Mouse (Mus musculus) intestine, postnatal 0 days (tissue): ENCODE measurements around the gene Urb1. TPM values are rescaled to one million over a fixed set of nuclear protein-coding genes. Genes with fewer than 3 reads are reported as not detected.
A peak's percentile ranks its signal among the peaks of the same experiment; 100 is the strongest.

Experiments used
- ATAC-seq: fragments of 200-750 bp; cut with Nextera tagmentation; 2 replicates; pipeline ENCODE4 v1.8.0; 2017; ENCODE audit warnings: mild to moderate bottlenecking, moderate TSS enrichment, moderate library complexity
- H3K27ac ChIP-seq: fragments of 300-500 bp; sonication (generic); 2 replicates; pipeline ENCODE4 v1.5.1; 2014; ENCODE audit warnings: mild to moderate bottlenecking, low read depth, low read length, moderate library complexity
- H3K27me3 ChIP-seq: fragments of 300-500 bp; sonication (generic); replicated peaks from 2 replicates; pipeline ENCODE4 v1.6.1; 2014; ENCODE audit warnings: low read length, mixed read lengths; ENCODE audit not compliant: control insufficient read depth, insufficient read depth
- H3K36me3 ChIP-seq: fragments of 300-500 bp; sonication (generic); 2 replicates; pipeline ENCODE4 v1.6.1; 2014; ENCODE audit warnings: mild to moderate bottlenecking, moderate library complexity; ENCODE audit not compliant: control insufficient read depth, insufficient read depth
- H3K4me1 ChIP-seq: fragments of 300-500 bp; sonication (generic); replicated peaks from 2 replicates; pipeline ENCODE4 v1.6.1; 2014; ENCODE audit warnings: antibody characterized with exemption, low read length, mixed read lengths; ENCODE audit not compliant: control insufficient read depth, insufficient read depth
- H3K4me2 ChIP-seq: fragments of 300-500 bp; sonication (generic); replicated peaks from 2 replicates; pipeline ENCODE4 v1.6.1; 2014; ENCODE audit warnings: low read depth, mild to moderate bottlenecking, moderate library complexity
- H3K4me3 ChIP-seq: fragments of 300-500 bp; sonication (generic); 2 replicates; pipeline ENCODE4 v1.5.1; 2014; ENCODE audit warnings: low read depth, low read length
- H3K9ac ChIP-seq: fragments of 300-500 bp; sonication (generic); 2 replicates; pipeline ENCODE4 v1.6.1; 2014; ENCODE audit warnings: mild to moderate bottlenecking, low read depth, low read length
- H3K9me3 ChIP-seq: fragments of 300-500 bp; sonication (generic); 2 replicates; pipeline ENCODE4 v1.6.1; 2016; ENCODE audit warnings: mixed run types; ENCODE audit not compliant: control insufficient read depth
- CTCF ChIP-seq: sonication (generic); IDR thresholded peaks from 2 replicates; pipeline ENCODE4 v1.5.1; 2016; ENCODE audit warnings: low read depth, mild to moderate bottlenecking, control low read depth, antibody characterized with exemption, moderate library complexity
- WGBS: fragments of 180-500 bp; shearing (Covaris S2); extraction: QIAGEN DNeasy Blood & Tissue Kit; methylation state at CpG from one replicate; pipeline ENCODE4 v1.1.7; 2014; 5-methylcytosine and 5-hydroxymethylcytosine counted together
- polyA plus RNA-seq: library from polyadenylated mRNA; unstranded; fragments of >200 nt; fragmentation: Nextera tagmentation; extraction: Ambion mirVana; gene quantifications from 2 replicates; pipeline ENCODE4 v1.2.1, GENCODE M21; 2015

Gene Urb1
- polyA plus RNA-seq, 1 experiment from 2014 or later = 2.4 TPM

DNA sequence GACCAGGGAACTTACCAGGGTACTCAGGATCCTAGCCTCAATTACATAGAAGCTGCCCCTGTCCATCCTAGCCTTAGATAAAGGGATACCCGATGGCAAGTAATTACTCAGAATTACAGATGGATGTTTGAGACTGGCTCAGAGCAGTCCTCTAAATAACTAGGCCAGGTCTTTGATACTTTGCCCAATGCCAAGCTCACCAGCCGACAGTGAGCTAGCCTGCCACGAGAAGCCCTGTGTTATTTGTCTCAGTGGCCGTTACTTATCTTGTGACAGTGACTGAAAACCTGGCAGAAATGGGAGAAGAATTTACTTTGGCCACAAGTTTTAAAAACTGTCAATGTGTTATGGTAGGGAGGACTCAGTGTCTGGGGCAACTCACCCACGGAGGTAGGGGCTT, 1.9 kb upstream of the Urb1 start:
- no peak overlapping the region for H3K4me3 ChIP-seq
- no peak for TF ChIP-seq CTCF

DNA sequence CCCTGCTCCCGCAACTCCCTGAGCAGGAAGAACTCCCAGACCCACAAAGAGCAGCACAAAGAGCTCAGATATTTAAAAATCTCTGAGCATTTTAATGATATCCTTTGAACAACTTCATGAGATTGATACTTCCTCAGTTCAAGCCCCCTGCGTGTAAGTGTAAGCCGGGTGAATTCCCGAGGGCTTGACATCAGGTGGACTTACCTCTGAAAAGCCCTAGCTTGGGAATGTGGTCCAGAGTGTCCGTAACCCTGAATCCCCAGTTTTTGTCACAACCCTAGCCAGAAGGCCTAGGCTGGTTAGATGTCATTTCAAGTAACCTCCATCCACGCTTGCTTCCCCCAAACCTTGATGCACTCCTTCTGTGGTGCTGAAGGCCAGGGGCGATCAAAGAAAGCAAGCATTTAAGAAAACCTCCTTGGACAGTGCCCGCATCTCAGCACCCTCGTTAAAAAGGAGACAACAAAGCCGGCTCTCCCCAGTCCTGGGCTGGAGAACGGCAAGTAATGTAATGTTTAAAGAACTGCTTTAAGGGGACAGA, 573 bp upstream of the Urb1 start:
- Histone ChIP-seq H3K9me3 (no peaks in the 10 kb centered on the region), H3K9ac (no peak overlapping the region), H3K4me1 (peaks cover 4% of the 10 kb centered on the region; the same call in 1 of the 2 replicates), H3K4me2 (peak overlapping the region; percentile 95), H3K27me3 (no peaks in the 10 kb centered on the region), H3K36me3 (no peaks in the 10 kb centered on the region), H3K27ac (no peak overlapping the region), H3K4me3 (peak overlapping the region; percentile 73)
- no peak for TF ChIP-seq CTCF
- ATAC-seq = 0 out of 2 replicates have a peak, but pooled peaks have one; percentile 5
- WGBS = 48% methylated on average over 11 of the region's 11 CpGs

More for the DNA sequence above, 1.9 kb upstream of the Urb1 start:
- Histone ChIP-seq H3K4me1 (peaks cover 4% of the 10 kb centered on the region; the same call in 1 of the 2 replicates), H3K27me3 (no peaks in the 10 kb centered on the region), H3K9me3 (no peaks in the 10 kb centered on the region), H3K27ac (no peak overlapping the region), H3K4me2 (no peak overlapping the region), H3K9ac (no peak overlapping the region), H3K36me3 (no peaks in the 10 kb centered on the region)
- WGBS = 82% methylated on average over 5 of the region's 5 CpGs
- no peak for ATAC-seq

DNA sequence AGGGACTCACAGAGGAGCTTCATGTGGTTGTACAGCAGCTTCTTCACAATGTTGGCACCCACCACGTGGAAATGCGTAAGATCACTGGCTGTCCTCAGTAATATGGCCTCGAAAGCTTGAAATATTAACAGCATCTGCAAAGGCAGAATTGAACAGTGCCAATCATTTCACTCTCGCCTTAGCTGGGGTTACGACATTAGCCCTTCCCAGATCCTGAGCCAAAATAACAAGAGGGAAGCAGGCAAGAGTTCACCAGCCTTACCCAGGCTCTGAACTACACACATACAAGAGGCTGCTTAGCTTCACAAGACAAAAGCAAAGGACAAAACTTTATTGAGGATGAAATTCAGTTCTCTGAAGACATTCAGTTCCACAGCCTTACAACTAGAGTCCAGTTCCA, 5.7 kb downstream of the Urb1 start:
- 91% methylated on average over 5 of the region's 5 CpGs for WGBS
- no peaks in the 10 kb centered on the region for H3K9me3 ChIP-seq
- no peak overlapping the region for H3K27ac ChIP-seq
- H3K4me2 ChIP-seq = no peak overlapping the region
- H3K36me3 ChIP-seq = peaks cover 38% of the 10 kb centered on the region
- peaks cover 3% of the 10 kb centered on the region; the same call in 1 of the 2 replicates for H3K4me1 ChIP-seq
- no peaks in the 10 kb centered on the region for H3K27me3 ChIP-seq
- ATAC-seq = no peak
- no peak for TF ChIP-seq CTCF
- no peak overlapping the region for H3K9ac ChIP-seq
- H3K4me3 ChIP-seq = no peak overlapping the region

DNA sequence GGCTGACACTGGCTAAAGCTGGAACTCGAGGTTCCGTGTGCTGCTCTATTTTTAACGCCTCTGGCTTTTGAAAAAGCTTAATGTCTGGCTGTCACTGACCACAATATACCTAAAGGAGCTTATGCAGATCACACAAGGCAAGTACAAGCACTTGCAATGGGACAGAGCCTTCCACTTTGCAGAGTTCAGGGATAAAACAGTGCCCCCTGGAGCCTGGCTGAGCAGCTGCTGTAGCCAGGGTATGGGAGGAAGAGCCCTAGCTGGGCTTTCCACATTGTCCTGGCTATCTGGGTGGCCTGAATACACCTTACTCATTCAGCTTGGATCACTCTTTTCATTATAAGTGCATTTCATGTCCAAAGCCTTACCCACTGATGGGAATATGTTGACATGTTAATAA, 8.3 kb downstream of the Urb1 start:
- WGBS = 80% methylated on average over 3 of the region's 3 CpGs
- Histone ChIP-seq H3K36me3 (peaks cover 49% of the 10 kb centered on the region), H3K4me1 (no peaks in the 10 kb centered on the region), H3K4me3 (no peak overlapping the region), H3K4me2 (no peak overlapping the region), H3K9ac (no peak overlapping the region), H3K27me3 (no peaks in the 10 kb centered on the region), H3K27ac (no peak overlapping the region), H3K9me3 (no peaks in the 10 kb centered on the region)
- ATAC-seq = no peak
- TF ChIP-seq CTCF = peak; percentile 64

DNA sequence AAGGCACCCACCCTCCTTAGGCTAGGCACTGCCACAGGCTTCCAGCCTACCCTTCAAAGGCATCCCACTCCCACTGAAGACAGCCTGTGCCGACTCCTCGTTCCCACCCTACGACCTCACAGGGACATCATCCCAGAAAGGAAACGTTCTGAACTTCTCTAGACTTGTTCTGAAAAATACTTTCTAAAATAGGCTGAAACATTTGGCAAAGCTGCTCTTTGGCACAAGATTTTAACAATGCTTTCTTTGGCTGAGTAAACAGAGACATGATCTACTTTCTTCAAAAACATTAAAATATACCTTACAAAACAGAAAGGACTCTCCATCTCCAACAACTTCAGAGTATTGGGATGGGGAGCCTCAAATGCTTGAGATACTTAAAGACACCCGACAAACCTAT, 9.0 kb downstream of the Urb1 start:
- Histone ChIP-seq H3K4me1 (no peaks in the 10 kb centered on the region), H3K27ac (no peak overlapping the region), H3K4me2 (no peak overlapping the region), H3K9ac (no peak overlapping the region), H3K4me3 (no peak overlapping the region), H3K27me3 (no peaks in the 10 kb centered on the region), H3K9me3 (no peaks in the 10 kb centered on the region), H3K36me3 (peaks cover 49% of the 10 kb centered on the region)
- TF ChIP-seq CTCF = no peak
- ATAC-seq = no peak
- WGBS = 92% methylated on average over 5 of the region's 5 CpGs

DNA sequence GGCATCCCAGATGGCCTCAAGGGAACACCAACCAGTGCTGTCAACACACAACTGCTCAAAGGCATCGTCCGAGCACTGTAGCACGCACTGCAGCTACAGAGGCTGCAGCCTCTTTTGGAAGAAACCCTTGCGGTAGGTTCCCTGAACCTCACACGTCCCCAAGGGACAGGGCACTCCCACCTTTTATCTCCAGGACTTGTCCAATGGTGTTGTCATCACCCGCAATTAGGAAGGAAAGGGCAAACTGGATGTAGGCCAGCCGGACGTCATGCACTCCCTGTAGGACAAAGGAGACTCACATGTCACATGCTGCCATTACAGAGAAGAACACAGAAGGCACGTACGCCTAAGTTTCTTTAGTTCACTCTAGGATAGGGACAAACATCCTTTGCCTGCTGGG, 10.4 kb downstream of the Urb1 start:
- no peak for ATAC-seq
- 85% methylated on average over 10 of the region's 10 CpGs for WGBS

DNA sequence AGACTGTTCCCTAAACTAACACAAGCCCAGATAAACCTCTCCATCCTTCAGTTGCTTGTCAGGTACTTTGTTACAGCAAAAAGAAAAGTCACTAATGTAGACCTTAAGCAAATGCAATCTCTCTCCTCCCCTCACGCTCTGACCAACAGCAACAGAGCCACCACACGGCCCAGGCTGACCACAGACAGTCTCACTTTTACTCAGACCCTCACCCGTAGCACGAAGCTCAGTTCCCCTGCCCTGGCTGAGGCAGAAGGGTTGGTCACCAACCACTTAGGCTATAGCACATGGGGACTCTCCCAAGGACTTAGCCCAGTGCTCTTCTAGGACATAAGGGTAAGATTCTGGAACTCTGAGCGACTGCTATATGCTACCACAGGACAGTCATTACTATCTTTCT, 11.4 kb downstream of the Urb1 start:
- no peak for TF ChIP-seq CTCF
- no peak overlapping the region for H3K4me2 ChIP-seq
- H3K27me3 ChIP-seq = no peaks in the 10 kb centered on the region
- no peak for ATAC-seq
- WGBS = 88% methylated on average over 5 of the region's 5 CpGs
- peaks cover 48% of the 10 kb centered on the region for H3K36me3 ChIP-seq
- no peaks in the 10 kb centered on the region for H3K9me3 ChIP-seq
- H3K4me3 ChIP-seq = no peak overlapping the region
- H3K9ac ChIP-seq = no peak overlapping the region
- H3K27ac ChIP-seq = no peak overlapping the region
- H3K4me1 ChIP-seq = no peaks in the 10 kb centered on the region

More for the DNA sequence above, 10.4 kb downstream of the Urb1 start:
- Histone ChIP-seq H3K9me3 (no peaks in the 10 kb centered on the region), H3K36me3 (peaks cover 57% of the 10 kb centered on the region), H3K27me3 (no peaks in the 10 kb centered on the region), H3K27ac (no peak overlapping the region), H3K9ac (no peak overlapping the region), H3K4me2 (no peak overlapping the region), H3K4me1 (no peaks in the 10 kb centered on the region), H3K4me3 (no peak overlapping the region)
- no peak for TF ChIP-seq CTCF
